Mouse (Mus musculus): Measurements from ENCODE around the gene Gnai2.
"Not testable (repeated sequence)": the region's sequence is repeated elsewhere in the genome, so short reads cannot be mapped to it uniquely, and the experiment has no call there.

GRCm38 (mm10) chr9:107677819-107678526 lies 42.8 kb upstream of the Gnai2 start:
- not testable (repeated sequence) for TF ChIP-seq EP300 (IDR thresholded peaks at IDR 0.05; ENCODE audit: insufficient read depth, low read depth, low read length); CTCF (IDR thresholded peaks at IDR 0.05; ENCODE audit: low read depth, low read length)

Measured in ES-Bruce4 (cell line).